Mouse (Mus musculus): ENCODE measurements around the gene Gabbr2.
A peak's percentile ranks its signal among the peaks of the same experiment; 100 is the strongest.

Gene Gabbr2

DNA sequence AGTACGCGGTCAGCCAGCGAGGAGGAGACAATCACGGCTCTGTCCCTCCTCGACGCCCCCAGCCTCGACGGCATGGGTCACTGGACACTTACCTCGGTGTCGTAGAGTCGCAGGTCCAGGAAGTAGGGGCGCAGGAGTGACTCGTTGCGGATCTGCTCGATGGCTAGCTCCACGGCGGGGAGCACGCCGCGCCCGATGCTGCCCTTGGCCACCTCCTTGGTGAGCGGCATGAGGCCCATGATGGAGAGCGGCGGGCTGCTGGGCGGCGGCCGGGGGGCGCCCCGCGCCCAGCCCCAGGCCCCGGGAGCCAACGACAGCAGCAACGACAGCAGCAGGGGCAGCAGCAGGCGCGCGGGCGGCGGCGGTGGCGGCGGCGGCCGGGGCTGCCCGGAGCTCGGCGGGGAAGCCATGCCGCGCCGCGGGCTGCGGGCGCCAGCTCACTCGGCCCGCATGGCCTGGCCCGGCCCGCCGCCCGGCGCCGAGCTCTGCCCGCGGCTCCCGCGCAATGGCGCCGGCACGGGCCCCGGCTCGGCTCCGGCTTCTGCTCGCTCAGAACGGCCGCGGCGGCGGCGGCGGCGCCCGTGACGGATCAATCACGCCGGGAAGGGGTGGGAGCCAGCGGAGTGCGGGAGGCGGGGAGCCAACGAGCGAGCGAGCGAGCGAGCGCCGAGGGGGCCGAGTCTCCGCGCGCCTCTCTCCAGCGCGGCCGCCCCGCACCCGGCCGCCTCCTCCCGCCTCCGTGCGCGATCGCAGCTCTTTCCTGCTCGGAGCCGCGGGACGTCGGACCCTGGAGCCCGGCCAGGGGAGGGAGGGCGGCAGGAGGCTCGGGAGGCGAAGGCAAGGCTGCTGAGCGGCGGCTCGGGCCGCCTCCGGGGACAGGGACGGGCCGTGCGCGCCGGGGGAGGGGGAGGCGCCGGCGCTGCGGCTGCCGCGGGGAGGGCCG lies at the start of gene Gabbr2:
TSS of gene Gabbr2 (minus strand) at position 858 of the 943 bp plus-strand sequence.
- DNase-seq (ENCODE audit: low read depth in 2 of 2, low spot score in 2 of 2) = no peak

DNA sequence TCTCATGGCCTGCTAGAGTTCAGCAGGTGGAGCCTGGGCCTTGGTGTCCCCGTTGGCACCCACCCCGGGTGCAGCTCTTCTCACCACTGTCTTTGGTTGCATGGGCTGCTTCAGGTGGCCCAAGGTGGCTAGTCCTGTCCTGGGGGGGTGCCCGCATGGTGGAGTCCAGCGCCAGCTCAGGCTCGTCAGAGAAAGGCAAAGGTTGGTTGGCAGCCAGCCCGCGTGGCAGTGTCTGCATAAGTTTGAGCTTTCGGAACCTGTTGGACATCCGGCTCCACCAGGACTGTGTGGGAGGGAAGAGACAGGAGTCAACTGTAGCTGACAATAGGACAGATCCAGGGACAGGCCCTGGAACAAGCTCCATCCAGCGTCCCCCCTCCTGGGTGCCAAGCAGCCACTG lies 47.9 kb upstream of the Gabbr2 start:
- DNase-seq (ENCODE audit: low read depth in 2 of 2, low spot score in 2 of 2) = no peak

DNA sequence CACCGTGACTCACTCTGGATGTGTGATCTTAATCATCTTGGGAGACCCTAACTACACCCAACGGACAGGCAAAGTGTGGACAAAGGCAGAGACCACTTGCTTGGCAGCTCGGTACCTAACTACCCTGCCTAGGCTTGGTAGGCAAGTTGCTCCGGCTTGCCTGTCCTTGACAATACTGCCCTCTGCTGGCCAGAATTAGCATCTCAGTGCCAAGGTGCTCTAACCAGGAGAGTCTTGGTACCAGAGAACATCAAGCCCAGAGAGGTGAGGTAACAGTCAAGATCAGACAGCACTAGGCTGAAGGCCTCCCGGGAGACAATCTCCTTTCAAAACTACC lies 45.6 kb upstream of the Gabbr2 start:
- peak; percentile 61 to 69 for DNase-seq (ENCODE audit: low read depth in 2 of 2, low spot score in 2 of 2)

DNA sequence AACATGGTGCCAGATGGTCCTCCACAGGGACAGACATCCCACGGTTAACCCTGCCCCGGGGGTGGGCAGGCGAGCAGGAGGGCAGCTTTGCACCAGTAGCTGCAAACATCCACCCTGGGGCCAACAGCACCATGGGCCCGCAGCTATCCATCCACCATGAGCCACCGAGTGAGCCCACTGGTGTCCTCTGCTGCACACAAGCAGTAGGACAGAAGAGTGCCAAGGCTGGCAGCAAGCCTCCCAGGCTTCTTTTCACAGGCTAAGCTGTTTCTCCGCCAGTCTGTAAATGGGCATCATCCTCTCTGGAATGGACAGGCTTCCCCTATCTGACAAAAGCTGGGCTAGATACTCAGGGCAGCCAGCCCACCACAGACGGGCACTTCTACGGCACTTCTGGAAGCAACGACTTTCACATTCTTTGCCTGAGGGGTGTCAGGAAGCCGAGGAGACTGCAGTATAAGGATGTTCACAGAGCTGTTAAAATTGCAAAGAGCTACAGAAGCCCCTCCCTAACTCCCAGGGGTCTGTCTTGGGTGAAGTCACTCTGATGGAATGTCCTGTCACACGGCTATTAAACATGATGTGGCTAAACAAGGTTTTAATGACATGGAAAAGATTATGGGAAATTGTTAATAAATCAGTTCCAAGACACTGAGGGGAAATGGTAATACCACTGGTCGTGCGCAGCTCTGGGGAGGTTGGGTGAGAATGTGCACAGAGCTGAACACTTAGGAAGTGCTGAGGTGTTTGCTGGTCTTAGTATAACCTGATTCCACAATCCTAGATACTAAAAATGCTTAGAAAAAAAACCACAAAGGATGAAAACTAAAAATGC lies 45.0 kb upstream of the Gabbr2 start:
- no peak for DNase-seq (ENCODE audit: low read depth in 2 of 2, low spot score in 2 of 2)

DNA sequence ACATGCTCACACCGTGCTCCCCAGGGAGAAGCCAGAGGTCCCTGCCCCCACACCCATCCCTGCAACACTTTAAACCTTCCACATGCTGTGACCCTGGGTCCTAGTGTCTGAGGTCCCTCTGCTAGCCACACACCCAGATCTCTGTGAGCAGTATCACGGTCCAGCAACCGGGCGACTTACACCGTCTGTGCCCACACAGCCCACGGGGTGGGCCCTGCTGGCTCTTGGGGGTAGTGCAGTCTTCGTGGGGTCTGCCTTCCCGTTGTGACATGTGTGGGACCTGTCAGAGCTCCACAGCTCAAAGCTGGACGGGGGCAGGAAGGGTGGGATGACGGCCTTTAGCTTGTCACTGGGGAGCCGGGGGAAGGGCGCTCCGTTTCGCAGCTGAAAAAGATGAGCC lies 43.9 kb upstream of the Gabbr2 start:
- DNase-seq (ENCODE audit: low read depth in 2 of 2, low spot score in 2 of 2) = no peak

DNA sequence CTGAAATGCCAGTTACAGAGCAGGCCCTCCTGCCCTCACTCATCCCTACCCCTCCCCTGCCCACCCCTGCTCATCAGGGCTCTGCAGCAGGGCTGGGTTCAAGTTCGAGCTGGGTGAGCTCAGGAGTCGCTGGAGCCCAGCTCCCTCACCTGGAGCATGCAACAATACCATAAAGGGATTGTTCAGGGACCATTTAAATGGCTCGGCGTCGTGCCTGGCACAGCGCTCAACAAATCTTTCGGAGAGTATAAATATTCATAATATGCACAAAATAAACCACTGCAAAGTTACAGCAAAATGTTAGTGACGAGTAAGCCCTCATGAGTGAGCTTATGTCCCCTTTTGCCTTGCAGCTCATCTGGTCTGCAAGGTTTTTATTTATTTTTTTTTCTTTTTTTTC lies 40.5 kb upstream of the Gabbr2 start:
- DNase-seq (ENCODE audit: low read depth in 2 of 2, low spot score in 2 of 2) = no peak

DNA sequence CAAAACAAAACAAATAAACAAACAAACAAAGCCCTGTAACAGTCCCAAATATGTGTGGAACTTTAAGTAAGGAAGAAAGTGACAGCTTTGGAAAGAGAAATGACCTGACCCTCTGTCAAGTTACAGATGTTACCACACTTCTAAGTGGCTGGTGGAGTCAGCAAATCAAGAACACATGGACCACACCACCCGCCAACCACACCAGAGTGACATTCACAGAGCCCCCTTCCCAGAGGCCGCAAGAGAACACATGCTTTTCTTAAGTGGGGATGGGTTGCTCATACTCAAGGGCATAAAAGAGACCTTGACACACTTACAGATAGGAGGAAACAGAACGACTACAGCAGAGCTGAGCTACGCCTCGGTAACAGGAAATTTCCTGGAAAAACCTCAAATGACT lies 37.1 kb upstream of the Gabbr2 start:
- no peak for DNase-seq (ENCODE audit: low read depth in 2 of 2, low spot score in 2 of 2)

DNA sequence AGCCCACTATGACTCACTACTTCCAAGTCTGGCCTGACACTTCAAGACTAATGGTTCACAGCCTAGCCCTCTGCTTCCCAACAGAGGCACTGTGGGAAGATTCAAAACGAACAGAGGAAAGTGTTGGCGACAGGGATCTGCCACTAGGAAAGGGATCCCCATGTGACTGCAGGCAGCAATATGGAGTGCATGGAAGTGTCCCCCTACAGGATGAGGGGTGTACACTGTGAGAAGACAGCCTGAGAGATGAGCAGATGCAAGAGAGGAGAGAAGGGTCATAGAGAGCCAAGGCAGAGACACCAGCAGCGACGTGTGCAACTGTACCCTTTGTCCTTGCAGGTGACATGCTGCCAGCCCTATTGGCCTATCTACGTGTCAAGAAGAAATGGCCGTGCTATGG lies 32.3 kb upstream of the Gabbr2 start:
- no peak for DNase-seq (ENCODE audit: low read depth in 2 of 2, low spot score in 2 of 2)

DNA sequence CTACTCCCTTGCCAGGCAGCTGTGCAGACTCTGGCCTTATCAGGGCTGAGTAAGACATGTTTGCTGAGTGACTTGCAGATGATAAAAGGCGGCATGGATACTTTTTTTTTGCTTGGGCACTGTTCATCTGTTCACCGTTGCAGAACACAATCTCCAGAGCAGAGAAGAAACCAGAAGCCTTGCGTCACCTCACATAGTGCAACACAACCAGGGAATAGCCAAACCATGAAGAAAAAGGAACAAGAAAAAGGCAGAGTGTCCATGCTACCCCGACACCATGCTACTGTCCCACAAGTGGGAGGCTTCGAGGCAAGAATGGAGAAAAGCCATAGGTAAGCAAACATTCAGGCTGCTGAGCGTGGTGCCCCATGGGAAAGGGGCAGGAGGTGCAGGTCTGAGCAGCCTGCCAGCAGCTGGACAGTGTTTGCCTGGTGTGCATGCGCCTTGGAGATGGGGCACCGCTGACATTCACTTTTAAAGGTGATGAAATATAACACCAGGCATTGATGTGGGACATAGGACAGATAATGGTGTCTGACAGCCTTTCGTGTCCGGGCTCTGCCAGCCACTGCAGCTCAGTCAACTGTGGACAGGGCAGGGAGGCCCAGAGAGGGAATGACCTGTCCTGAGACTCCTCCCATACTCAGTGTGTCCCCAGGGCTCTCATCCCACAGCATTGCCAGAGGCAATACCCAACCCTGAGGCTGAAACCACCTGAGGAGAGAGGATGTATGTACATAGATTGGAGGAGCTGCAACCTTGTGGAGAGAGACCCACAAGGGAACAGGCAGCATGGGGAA lies 31.3 kb upstream of the Gabbr2 start:
- DNase-seq (ENCODE audit: low read depth in 2 of 2, low spot score in 2 of 2) = no peak

DNA sequence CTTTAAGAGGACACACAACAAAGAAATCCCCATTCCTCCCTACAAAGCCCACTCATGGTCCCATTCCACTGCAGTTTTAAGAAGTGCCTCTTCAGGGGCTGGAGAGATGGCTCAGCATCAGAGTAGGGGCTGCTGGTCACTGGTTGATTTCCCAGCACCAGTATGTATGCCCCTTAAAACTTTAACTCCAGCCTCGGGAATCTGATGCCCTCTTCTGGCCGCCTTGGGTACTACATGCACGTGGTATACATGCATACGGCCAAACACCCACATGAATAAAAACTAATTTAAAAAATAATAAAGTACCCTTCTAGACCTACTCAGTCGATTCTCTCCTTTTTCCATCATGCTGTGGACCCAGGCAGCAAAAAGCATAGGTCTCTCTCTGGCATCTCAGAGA lies 28.9 kb upstream of the Gabbr2 start:
- DNase-seq (ENCODE audit: low read depth in 2 of 2, low spot score in 2 of 2) = peak; percentile 69

DNA sequence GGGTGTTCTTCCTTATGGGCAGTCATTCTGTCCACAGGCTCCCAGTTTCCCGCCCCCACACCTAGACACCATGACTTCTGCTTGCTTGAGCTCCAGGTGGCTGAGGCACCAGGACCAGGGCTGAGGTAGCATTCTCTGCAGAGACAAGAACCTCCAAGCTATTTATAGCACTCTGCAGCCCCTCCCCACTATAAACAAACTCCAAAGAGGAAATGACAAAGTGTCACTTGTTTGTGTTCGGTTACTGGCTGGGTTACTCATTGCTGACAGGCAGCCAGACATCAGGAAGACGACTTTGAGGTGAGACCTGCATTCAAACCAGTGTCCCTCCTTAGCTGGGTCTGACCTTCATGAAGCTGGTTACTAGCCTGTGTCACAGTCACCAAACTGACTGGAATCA lies 23.5 kb upstream of the Gabbr2 start:
- no peak for DNase-seq (ENCODE audit: low read depth in 2 of 2, low spot score in 2 of 2)

DNA sequence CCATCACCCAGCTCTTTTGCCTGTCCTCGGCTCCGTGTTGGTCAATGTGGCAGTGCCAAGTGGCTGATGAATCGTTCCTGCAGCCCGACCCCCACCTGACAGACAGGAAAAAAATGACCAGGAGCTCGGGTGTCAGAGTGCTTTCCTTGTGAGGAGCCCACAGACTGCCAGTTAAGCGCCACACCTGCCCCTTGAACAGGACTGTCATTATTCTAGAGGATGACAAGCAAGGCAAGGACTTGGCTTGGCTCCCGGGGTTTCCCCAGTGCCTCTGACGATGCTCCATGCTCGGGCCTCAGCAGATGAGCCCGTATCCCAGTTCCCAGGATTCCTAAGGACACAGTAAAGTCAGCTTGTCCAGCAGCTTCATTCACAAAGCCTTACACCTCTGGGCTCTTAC lies 20.8 kb upstream of the Gabbr2 start:
- DNase-seq (ENCODE audit: low read depth in 2 of 2, low spot score in 2 of 2) = no peak

DNA sequence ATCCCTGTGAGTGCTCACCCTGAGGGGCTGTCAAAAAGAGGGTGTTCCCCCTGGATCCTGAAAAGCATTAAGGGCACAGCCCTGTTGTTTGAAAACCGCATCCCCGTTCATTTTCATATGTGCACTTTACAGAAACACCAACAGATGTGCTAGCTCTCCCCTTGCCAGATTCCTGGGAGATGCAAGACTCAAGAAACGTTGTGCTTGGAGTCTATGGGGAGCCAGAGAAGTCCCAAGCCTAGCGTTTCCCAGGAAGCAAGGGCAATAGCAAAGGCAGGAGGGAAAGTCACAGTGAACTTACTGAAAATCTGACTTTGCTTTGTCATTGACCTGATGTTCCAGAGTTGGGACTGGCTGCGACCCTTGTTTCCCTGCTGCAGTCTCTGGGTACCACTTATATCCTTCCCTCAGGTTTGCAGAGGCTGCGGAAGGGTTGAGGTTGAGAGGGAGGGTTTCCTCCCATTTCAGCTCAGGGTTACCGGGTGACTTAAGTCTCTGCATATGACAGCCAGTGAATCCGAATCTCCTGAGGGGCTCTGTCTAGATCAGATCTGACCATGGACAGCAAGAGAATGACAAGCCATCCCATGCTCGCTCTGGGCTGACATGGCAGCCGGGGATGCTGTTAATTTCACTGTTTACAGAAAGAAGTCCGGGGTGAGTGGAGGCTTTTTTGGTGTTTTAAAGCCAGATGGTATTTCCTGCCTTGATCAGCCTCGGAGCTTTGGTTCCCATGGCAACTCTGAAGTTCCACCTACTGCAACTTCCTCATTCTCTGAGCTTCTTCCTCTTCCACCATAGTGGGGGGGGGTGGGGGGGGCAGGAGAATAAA lies 18.9 kb upstream of the Gabbr2 start:
- peak; percentile 21 to 59 for DNase-seq (ENCODE audit: low read depth in 2 of 2, low spot score in 2 of 2)

DNA sequence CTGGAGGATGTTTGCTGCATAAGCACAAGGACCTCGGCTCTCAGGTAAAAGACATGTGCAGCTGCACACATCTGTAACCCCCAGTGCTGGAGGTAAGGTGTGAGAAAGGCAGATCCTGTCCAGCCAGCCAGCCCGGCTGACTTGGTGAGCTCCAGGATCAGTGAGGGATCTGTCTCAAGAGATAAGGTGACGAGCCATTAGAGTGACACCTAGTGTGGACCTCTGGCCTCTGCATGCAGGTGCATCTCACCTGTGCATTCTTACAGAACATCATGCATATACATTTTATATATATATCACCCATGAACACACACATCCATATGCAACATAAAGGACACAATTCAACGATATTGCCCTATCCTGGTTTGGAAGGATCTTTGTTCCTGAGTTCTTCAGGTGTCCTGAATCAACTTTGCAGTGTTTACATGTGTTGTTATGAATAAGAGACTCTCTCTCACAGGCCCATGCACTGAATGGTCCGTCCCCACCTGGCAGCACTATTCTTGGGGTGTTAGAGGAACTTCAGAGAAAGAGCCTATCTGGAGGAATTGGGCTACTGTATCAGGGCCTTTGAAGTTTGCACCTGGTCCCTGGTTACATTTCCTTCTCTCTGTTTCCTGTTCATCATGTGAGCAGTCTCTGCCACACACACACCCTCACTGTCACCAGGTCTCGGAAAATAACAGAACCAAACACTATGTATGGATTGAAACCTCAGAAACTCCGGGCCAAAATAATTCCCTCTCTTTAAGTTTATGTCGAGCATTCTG lies 9.1 kb upstream of the Gabbr2 start:
- peak in 1 of 2 experiments; percentile 12 for DNase-seq (ENCODE audit: low read depth in 2 of 2, low spot score in 2 of 2)

DNA sequence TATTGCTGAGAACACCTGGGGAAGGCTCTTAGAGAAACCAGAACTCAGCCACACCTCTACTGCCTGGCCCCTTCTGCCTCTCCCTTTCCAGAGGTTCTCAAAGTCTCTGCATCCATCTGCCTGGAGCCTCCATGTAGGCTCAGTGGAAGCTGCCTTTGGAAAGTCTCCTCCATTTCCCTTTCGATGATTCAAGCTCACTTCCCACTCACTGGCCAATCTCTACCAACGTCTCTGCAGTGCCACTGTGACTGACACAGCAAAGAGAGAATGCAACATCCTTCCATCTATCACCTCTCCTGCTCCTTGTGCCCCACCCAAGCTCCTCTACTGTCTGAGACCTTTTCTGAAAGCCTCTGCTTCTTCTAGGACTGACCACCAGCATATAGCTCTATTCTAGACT lies 6.3 kb upstream of the Gabbr2 start:
- DNase-seq (ENCODE audit: low read depth in 2 of 2, low spot score in 2 of 2) = no peak

DNA sequence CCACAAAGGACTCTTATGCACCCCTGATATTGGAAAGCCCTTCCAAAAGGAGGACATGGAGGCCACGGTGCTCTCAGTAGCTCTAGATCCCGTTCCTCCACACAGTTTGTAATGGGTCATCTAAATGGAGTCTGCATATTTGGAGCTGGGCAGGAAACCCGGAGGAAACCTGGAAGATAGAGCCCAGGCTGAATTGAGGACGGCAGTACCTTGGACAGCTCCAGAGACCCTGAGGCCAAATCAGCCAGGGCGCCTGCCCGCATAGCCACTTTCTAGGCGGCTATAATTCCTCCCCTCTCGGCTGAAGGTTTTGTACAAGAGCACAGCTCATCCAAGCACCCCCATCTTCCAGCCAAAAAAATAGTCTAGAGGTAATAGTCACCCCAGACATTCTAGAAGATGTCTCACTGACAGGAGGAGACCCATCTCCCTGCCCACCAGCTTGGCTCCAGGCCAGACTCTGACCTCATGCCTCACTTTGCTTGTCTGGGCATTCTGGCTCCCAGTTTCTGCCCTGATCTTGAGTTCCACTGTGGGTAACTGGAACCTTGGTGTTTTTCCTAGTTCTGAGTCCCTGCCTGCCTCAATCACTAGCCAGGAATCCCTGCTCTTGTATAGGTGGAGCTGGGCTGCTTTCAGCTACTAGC lies 1.3 kb upstream of the Gabbr2 start:
- DNase-seq (ENCODE audit: low read depth in 2 of 2, low spot score in 2 of 2) = no peak

DNA sequence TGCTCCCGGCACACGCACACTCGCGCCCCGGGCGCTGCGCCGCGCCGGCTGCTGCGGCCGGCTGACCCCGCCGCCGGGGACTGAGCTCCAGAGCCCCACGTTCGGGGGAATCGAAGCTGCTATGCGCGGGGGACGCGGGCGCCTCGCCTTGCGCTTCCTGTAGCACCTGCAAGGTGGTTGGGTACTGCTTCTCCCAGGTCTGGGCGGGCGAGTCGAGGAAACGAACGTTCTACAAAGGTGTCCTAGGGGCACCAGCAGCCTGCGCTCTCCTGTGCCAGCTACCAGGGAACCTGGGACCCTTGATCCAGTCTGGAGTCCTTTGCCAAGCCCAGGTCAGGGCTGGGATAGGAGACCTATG lies 265 bp upstream of the Gabbr2 start:
- no peak for DNase-seq (ENCODE audit: low read depth in 2 of 2, low spot score in 2 of 2)

DNA sequence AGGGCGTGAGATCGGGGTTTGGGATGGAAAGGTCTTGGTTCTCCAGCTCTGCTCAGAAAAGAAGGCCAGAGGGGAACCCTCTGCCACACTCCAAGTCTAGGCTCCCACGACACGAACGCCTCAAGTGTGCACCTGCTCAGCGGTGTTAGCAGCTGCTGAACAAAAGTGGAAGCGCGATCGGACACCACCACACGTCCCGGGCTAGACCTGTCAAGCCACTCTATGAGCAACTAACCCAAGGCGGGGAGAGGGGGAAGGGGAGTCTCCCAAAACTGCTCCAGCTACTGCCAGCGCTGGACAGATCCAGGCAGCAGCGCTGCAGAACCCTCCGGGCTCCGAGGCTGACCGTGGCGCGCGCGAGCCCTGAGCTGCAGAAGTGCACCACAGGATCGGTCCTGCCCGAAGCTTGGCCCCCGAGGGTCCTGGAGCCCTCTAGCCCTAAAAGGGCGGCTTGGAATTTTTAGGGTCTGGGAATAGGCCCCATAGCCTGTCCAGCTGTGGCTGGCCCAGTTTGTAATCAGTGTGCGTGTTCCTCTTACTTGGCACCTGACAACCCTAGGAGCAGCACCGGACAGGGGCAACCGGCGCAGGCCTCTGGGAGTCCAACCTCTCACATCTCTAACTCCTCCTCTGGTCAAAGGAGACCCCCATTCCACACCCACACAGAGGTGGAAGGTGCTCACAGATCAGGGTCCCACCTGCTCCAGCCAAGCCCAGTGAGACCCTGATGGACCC lies 1.2 kb downstream of the Gabbr2 start:
- no peak for DNase-seq (ENCODE audit: low read depth in 2 of 2, low spot score in 2 of 2)

DNA sequence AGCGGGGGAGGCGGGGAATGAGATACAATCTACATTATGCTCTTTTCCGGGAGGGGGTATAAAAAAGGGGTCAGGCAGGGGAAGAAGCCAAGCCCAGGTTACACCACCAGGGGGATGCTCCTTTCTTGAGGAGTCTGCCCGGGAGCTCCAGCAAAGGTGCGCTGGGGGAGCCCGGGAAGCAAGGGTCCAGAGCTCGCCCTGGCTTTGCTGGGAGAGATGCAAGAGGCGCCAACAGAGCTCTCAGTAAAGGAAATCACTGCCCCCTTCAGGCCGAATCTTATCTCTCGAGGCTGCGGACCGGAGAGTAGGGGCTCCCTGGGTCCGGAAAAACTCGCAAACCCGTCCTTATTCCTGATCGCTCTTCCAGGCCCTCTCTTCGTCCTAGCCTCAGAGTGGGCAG lies 1.8 kb downstream of the Gabbr2 start:
- no peak for DNase-seq (ENCODE audit: low read depth in 2 of 2, low spot score in 2 of 2)
